ENCODE assay signal across 2 mouse cellular contexts in the genomic region with DNA sequence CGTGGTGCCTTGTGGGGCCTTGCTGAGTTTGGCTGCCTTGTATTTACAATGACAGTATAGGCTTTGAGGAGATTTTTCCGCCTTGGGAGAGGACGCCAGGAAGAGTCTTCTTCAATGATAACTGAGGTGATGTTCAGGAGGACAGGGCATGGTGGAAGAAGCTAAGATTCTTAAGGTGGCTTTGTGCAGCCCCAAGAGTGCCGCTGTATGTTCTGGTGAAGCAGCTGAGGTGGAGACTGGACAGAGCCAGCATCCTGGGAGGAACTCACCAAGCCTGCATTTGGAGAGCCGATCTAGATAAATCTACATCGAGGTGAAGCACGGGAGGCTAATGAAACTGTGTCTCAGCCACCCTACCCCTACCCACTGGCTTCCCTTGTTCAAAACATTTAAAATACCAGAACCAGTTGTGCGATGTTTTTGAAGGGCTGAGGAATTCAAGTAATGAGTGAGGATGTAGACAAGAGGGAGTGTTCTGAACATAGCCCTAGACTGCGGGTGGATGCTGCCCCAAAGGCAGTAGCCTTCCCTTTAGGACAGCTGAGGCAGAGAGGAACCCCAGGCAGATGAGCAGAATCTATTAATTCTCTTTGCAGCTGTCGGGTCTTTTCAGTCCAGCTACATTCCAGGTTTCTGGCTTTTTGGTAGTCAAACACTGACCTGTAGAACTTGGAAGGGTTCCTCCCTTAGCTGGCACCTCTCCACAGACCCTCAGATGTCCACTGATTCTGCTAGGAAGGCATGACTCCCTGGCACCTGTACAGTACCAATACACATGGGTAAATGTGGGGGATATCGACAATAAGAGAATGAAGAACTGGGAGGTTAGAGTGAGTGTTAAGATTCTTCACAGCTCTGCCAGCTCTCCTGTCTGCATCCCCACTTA.
A peak's percentile ranks its signal among the peaks of the same experiment; 100 is the strongest.
TF ChIP-seq lines count a peak whose summit lies in the region.

No protein-coding gene starts in this region.

TF ChIP-seq in CH12.LX, 34 proteins besides CTCF, POLR2A, EP300 and RAD21:
- TF ChIP-seq ZNF384 (IDR thresholded peaks at IDR 0.05; ENCODE audit: low read depth, low read length) (no peak), UBTF (IDR thresholded peaks at IDR 0.05; ENCODE audit: low read depth, low read length) (no peak), ETS1 (conservative IDR thresholded peaks at IDR 0.05; ENCODE audit: low read depth, low read length) (no peak), CHD2 (IDR thresholded peaks at IDR 0.05; ENCODE audit: low read length) (no peak), RCOR1 (conservative IDR thresholded peaks at IDR 0.05; ENCODE audit: low read depth, low read length) (no peak), MXI1 (IDR thresholded peaks at IDR 0.05; ENCODE audit: low read depth, low read length) (no peak), BHLHE40 (IDR thresholded peaks at IDR 0.05; ENCODE audit: low read depth, low read length) (no peak), USF2 (conservative IDR thresholded peaks at IDR 0.05; ENCODE audit: low read depth, low read length) (no peak), ZKSCAN1 (IDR thresholded peaks at IDR 0.05; ENCODE audit: borderline replicate concordance, low read depth, low read length) (no peak), GABPA (IDR thresholded peaks at IDR 0.05; ENCODE audit: insufficient replicate concordance, low read depth, low read length) (no peak), HCFC1 (IDR thresholded peaks at IDR 0.05; ENCODE audit: low read depth, low read length) (no peak), ZMIZ1 (IDR thresholded peaks at IDR 0.05; ENCODE audit: low read depth, low read length) (no peak), PAX5 (IDR thresholded peaks at IDR 0.05; ENCODE audit: low read length) (no peak), JUN (IDR thresholded peaks at IDR 0.05; ENCODE audit: insufficient read depth, low read depth, low read length) (no peak), MAZ (IDR thresholded peaks at IDR 0.05; ENCODE audit: low read depth, low read length) (no peak), MEF2A (IDR thresholded peaks at IDR 0.05; ENCODE audit: borderline replicate concordance, low read depth, low read length) (no peak), JUND (conservative IDR thresholded peaks at IDR 0.05; ENCODE audit: low read depth, low read length) (no peak), TBP (conservative IDR thresholded peaks at IDR 0.05; ENCODE audit: low read depth, low read length) (no peak), SMC3 (IDR thresholded peaks at IDR 0.05; ENCODE audit: low read depth, low read length) (no peak), ZC3H11A (IDR thresholded peaks at IDR 0.05; ENCODE audit: low read depth, low read length) (no peak)

TF ChIP-seq in myocyte, 11 proteins besides CTCF, POLR2A, EP300 and RAD21:
- TF ChIP-seq MAX (IDR thresholded peaks at IDR 0.05; ENCODE audit: low read depth) (no peak), TCF12 (IDR thresholded peaks at IDR 0.05; ENCODE audit: insufficient read depth, poor library complexity, severe bottlenecking) (peak; percentile 62), MYOD1 (IDR thresholded peaks at IDR 0.05; ENCODE audit: control insufficient read depth in 1 of 3, insufficient read length in 2 of 3, low read depth in 2 of 3) (peak; percentile 56 to 83 (median 70)), MYOG (IDR thresholded peaks at IDR 0.05; ENCODE audit: control insufficient read depth in 1 of 3, insufficient read depth in 1 of 3, insufficient read length in 2 of 3, low read depth in 2 of 3) (peak in 2 of 3 experiments; percentile 47 to 74)
